Mouse (Mus musculus): Measurements from ENCODE around the gene Cc2d2a. TPM values are rescaled to one million over a fixed set of nuclear protein-coding genes. Genes with fewer than 3 reads are reported as not detected.

Gene Cc2d2a
- total and polyA plus RNA-seq, 3 experiments = not detected

- Histone ChIP-seq H3K36me3 (ENCODE audit: control insufficient read depth in 1 of 2, insufficient read depth in 2 of 2, low read length in 2 of 2) (no peaks in the 10 kb centered on the region), H3K4me3 (ENCODE audit: control insufficient read depth in 1 of 2, insufficient read depth in 1 of 2, low read depth in 2 of 2, low read length in 2 of 2) (no peak overlapping the region), H3K9me3 (replicated peaks; ENCODE audit: insufficient read depth, low read length) (no peaks in the 10 kb centered on the region), H3K9ac (ENCODE audit: control insufficient read depth, low read depth, low read length, poor library complexity, severe bottlenecking) (no peak overlapping the region), H3K79me2 (ENCODE audit: control insufficient read depth, insufficient read depth, low read length, poor library complexity) (no peaks in the 10 kb centered on the region), H3K4me1 (ENCODE audit: control insufficient read depth in 1 of 2, insufficient read depth in 2 of 2, low read length in 2 of 2) (no peaks in the 10 kb centered on the region), H3K27me3 (ENCODE audit: control insufficient read depth in 1 of 2, insufficient read depth in 2 of 2, low read length in 2 of 2) (0 out of 4 replicates have a peak, but pooled peaks cover 0 to 2% of the 10 kb centered on the region in 2 experiments), H3K27ac (ENCODE audit: control insufficient read depth, low read depth, low read length) (no peak overlapping the region)
- no peak for TF ChIP-seq SMC3 (IDR thresholded peaks at IDR 0.05; ENCODE audit: low read depth, low read length)
- no peak for TF ChIP-seq EP300 (IDR thresholded peaks at IDR 0.05; ENCODE audit: low read depth in 1 of 2, low read length in 2 of 2)
- no peak for TF ChIP-seq USF1 (IDR thresholded peaks at IDR 0.05; ENCODE audit: low read depth, low read length)
- TF ChIP-seq ETS1 (IDR thresholded peaks at IDR 0.05; ENCODE audit: low read depth, low read length) = no peak
- TF ChIP-seq POLR2AphosphoS5 (IDR thresholded peaks at IDR 0.05; ENCODE audit: borderline replicate concordance, low read depth, low read length) = no peak
- TF ChIP-seq MYC (IDR thresholded peaks at IDR 0.05; ENCODE audit: low read depth, low read length) = no peak
- TF ChIP-seq ZKSCAN1 (IDR thresholded peaks at IDR 0.05; ENCODE audit: low read depth, low read length) = no peak
- TF ChIP-seq RAD21 (IDR thresholded peaks at IDR 0.05; ENCODE audit: low read depth, low read length) = no peak
- TF ChIP-seq TCF12 (IDR thresholded peaks at IDR 0.05; ENCODE audit: low read depth, low read length) = no peak
- no peak for TF ChIP-seq CHD1 (IDR thresholded peaks at IDR 0.05; ENCODE audit: low read depth, low read length)
- no peak for TF ChIP-seq ZMIZ1 (IDR thresholded peaks at IDR 0.05; ENCODE audit: low read depth, low read length)
- TF ChIP-seq RCOR1 (IDR thresholded peaks at IDR 0.05; ENCODE audit: low read depth, low read length) = no peak
- no peak for DNase-seq (ENCODE audit: low read depth, low spot score)
These were observed 37.1 kb downstream of the Cc2d2a start for GRCm38 (mm10) chr5:43699240-43699639.

GRCm38 (mm10) chr5:43721538-43722451 is 59.6 kb downstream of the Cc2d2a start:
- TF ChIP-seq CHD2 (IDR thresholded peaks at IDR 0.05; ENCODE audit: low read length) (no peak), RCOR1 (IDR thresholded peaks at IDR 0.05; ENCODE audit: low read depth, low read length) (no peak), HCFC1 (IDR thresholded peaks at IDR 0.05; ENCODE audit: low read depth, low read length) (no peak), MAX (IDR thresholded peaks at IDR 0.05; ENCODE audit: low read length) (no peak), BHLHE40 (IDR thresholded peaks at IDR 0.05; ENCODE audit: borderline replicate concordance, low read depth, low read length) (no peak), POLR2A (IDR thresholded peaks at IDR 0.05; ENCODE audit: control insufficient read depth in 1 of 2, insufficient read depth in 1 of 2, low read depth in 1 of 2, low read length in 2 of 2, poor library complexity in 1 of 2) (no peak), MYC (IDR thresholded peaks at IDR 0.05; ENCODE audit: low read depth, low read length) (no peak), ZKSCAN1 (IDR thresholded peaks at IDR 0.05; ENCODE audit: low read depth, low read length) (no peak)
- Histone ChIP-seq H3K79me2 (ENCODE audit: control insufficient read depth, insufficient read depth, low read length, poor library complexity) (no peaks in the 10 kb centered on the region), H3K27ac (ENCODE audit: control insufficient read depth, low read depth, low read length) (no peak overlapping the region), H3K9me3 (replicated peaks; ENCODE audit: insufficient read depth, low read length) (no peaks in the 10 kb centered on the region), H3K9ac (ENCODE audit: control insufficient read depth, low read depth, low read length, poor library complexity, severe bottlenecking) (no peak overlapping the region), H3K27me3 (ENCODE audit: control insufficient read depth in 1 of 2, insufficient read depth in 2 of 2, low read length in 2 of 2) (peaks cover 0 to 1% of the 10 kb centered on the region in 2 experiments; a peak in 1 of 4 replicates), H3K4me3 (ENCODE audit: control insufficient read depth in 1 of 2, insufficient read depth in 1 of 2, low read depth in 2 of 2, low read length in 2 of 2) (no peak overlapping the region), H3K36me3 (ENCODE audit: control insufficient read depth in 1 of 2, insufficient read depth in 2 of 2, low read length in 2 of 2) (no peaks in the 10 kb centered on the region), H3K4me1 (ENCODE audit: control insufficient read depth in 1 of 2, insufficient read depth in 2 of 2, low read length in 2 of 2) (no peaks in the 10 kb centered on the region)
- DNase-seq (ENCODE audit: low read depth, low spot score) = no peak
